Mouse (Mus musculus) bone marrow, adult 2 months (tissue): ENCODE results near the gene Nif3l1.

Experiments
- CTCF ChIP-seq: fragments of 200-500 bp; IDR thresholded peaks from 2 replicates; pipeline ENCODE4 v1.5.1; 2011; ENCODE audit warnings: low read length, control low read depth; ENCODE audit not compliant: control insufficient read depth, insufficient read depth
- POLR2A ChIP-seq: fragments of 200-500 bp; IDR thresholded peaks from 2 replicates; pipeline ENCODE4 v1.6.1; 2011; ENCODE audit warnings: low read depth, mild to moderate bottlenecking, control low read depth, low read length, borderline replicate concordance; ENCODE audit not compliant: control insufficient read depth

DNA sequence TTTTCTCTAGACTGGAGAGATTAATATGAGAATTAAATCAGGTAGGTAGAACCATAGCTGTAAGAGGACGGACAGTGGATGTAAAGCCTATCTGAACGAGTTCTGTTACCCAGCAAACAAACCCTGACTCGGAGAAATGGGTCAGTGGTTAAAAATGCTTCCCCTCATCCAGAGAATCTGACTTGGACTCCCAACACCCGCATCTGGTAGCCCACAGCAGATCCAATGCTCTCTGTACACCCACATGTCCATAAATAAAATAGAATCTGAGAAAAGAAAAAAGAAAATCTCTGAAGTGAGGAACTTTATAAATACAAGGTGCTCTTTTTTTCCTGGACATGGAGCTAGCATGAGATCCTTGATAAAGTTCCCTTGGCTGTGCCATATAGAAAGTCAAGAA lies 52.7 kb downstream of the Nif3l1 start:
- TF ChIP-seq CTCF: no peak
- TF ChIP-seq POLR2A: no peak
